Mouse (Mus musculus): Measurements from ENCODE around the gene Gipc1.

Gene Gipc1

DNA sequence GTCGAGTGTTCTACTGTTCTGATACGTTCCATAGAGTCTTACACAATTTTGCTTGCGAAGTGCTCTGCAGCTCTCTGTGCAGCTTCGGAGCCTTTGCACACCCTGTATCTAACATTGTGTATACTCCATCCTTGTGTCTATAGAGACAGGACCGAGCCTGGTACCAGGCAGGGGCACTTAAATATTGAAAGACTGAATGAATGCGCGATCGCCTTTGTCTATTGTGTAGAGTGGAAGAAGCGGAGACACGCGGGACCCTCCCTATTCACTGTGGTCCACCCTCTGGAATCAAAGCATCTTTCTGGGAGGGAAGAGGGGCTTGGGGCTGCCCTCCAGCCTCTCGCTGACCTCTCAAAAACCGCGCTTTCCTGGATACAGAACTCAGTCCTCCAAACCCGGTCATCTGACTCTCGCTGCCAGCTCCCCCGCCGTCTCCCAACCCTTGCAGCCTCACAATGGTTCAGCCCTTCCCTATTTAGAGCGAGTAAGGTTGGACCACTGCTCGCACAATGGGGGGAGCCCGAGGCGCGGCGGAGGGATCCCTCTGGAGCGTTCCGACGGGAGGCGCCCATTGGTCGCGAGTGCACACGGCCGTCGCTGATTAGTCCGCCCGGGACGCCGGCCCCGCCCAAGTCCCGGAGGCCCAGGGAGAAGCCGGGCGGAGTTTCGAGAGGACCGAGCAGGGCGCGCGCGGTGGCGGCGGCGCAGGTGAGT, at the start of gene Gipc1:
Gipc1 (plus strand) TSS at position 648 of the 714 bp plus-strand sequence.
- DNase-seq (ENCODE audit: low spot score): peak; percentile 97

DNA sequence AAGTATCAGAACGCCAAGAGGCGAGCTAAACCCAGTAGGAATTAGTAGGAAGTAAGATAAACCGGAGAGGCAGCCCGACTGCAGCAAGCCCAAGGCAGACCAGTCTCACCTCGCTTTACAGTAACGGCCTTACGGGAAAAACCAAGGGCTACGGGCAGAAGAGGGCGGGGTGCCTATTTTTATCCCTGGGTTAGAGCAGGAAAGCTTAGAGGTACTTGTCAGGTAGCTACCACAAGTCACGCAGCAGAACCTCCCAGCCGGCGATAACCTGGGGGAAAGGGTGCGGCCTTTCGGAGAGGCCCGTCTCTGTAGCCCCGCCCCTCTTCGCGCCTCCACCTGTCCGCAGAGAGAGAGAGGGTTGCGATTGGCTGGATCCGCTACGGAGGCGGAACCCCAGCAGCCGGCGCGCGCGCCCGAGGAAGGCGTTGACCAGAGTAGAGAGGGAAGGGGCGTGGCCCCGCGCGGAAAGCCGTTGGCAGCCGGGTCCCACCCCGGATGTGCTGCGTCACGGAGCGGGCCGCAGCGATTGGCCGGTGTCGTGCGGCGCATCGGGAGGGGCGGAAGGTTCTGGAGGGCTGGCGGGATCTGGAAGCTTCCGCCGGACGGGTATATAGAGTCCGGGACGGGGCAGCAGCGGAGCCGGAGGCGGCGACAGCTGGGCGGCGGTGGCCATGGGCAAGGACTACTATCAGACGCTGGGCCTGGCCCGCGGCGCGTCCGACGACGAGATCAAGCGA, 44.6 kb upstream of the Gipc1 start, which contains the start of the genes Tecr and Dnajb1:
Tecr (minus strand) TSS at position 311 of the 737 bp plus-strand sequence.
Dnajb1 (plus strand) TSS at position 533 of the 737 bp plus-strand sequence.
- DNase-seq (ENCODE audit: low spot score): peak; percentile 100

GRCm38 (mm10) chr8:83608398-83608829, 44.1 kb upstream of the Gipc1 start:
- peak; percentile 87 for DNase-seq (ENCODE audit: low spot score)

- DNase-seq (ENCODE audit: low spot score): no peak
These were observed 43.4 kb upstream of the Gipc1 start for GRCm38 (mm10) chr8:83609086-83609485.

DNA sequence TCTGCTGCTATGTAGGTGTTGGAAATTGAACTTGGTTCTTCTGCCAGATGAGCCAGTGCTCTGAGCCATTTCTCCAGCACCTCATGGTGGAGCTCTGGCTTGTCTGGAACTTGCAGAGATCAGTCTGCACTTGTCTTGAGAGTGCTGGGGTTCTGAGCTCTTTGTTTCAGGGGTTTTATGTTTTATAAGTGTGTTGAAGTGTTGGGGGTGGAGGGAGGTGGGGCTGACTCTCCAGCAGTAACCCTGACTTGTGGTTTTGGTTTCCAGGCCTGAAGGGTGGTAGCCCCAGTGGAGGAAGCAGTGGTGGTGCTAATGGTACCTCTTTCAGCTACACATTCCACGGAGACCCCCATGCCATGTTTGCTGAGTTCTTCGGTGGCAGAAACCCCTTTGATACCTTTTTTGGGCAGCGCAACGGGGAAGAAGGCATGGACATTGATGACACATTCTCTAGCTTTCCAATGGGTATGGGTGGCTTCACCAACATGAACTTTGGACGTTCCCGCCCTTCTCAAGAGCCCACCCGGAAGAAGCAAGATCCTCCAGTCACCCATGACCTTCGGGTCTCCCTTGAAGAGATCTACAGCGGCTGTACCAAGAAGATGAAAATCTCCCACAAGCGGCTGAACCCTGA, 42.8 kb upstream of the Gipc1 start:
- DNase-seq (ENCODE audit: low spot score): no peak

DNA sequence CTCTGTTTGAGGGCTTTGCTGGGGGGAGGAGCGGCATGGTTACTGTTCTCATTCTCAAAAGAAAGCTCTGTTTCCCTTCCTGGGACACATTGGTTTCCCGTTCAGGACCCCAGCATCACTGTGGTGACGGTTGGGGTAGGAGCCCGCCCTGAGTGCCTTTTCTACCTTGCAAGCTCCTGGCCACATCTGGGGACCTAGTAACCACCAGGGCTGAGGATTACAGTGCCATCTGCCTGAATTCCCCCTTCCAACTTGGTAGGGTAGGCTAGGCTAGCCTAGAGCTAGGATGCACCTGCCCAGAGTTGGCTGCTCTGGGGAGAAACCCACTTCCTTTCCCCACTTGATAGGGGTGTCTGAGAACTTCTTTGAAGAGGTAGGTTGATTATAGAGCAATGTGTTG, 40.6 kb upstream of the Gipc1 start:
- DNase-seq (ENCODE audit: low spot score): no peak

DNA sequence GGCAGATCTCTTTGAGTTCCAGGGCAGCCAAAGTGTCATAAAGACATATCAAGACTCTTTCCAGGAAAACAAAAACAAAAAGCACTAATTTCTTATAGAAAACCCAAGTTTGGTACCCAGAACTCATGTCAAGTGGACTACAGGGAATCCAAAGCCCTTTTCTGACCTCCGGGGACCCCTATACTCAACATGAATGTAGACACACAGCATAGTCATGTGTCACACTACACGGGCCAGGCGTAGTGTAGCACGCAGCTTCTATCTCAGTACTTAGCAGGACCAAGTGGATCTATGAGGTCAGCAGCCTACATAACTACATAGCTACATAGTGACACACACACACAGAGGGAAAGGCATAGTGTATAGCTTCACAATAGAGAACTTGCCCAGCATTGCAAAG, 38.8 kb upstream of the Gipc1 start:
- DNase-seq (ENCODE audit: low spot score): no peak

GRCm38 (mm10) chr8:83616625-83617024, 35.9 kb upstream of the Gipc1 start:
- peak; percentile 20 for DNase-seq (ENCODE audit: low spot score)

- DNase-seq (ENCODE audit: low spot score): no peak
These were observed 35.4 kb upstream of the Gipc1 start for GRCm38 (mm10) chr8:83617111-83617510.

DNA sequence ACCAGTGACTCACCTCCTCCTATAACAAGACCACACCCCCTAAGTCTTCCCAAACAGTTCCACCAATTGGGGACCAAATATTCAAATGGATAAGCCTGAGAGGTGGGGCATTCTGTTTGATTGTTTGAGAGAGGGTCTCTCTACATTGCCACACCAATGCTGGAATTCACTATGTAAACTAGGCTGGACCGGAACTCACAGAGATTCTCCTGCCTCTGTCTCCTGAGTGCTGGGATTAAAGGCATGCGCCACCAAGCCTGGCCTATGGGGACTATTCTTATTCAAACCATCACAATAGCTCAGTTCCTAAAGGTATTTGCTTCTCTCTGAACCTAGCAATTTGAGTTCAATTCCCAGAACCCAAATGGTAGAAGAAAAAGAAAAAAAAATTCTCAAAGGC, 33.9 kb upstream of the Gipc1 start:
- DNase-seq (ENCODE audit: low spot score): no peak

GRCm38 (mm10) chr8:83619568-83620285, 32.8 kb upstream of the Gipc1 start:
- peak; percentile 73 for DNase-seq (ENCODE audit: low spot score)

DNA sequence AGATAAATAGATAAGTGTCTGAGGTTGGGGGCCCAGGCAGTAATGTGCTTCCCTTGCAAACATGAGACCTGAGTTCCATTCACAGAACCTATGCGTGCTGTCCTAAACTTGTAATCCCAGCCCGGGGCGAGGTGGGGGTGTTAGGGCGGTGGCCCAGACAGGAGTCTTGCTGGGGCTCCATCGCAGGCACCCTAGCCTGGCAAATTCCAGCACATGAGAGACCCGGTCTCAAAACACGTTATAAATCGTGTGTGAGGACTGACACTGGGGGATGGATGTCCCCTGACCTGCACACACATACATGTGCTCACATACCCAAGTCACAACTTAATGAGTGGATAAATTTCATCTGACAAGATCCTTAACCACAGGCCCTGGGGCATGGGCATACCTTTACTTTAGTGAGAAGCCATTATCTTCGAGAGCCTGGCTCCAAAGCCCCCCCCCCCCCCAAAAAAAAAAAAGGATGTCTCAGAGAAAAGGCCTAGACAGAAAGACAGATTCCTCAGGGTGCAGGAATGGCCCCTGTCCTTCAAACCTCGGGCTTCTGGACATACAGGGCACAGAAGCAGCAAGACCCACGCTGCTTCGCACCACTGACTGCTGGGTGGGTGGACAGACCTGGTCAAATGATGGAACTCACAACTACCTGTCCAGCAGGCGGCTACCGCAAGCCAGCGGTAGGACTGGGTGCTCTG, 30.6 kb upstream of the Gipc1 start:
- DNase-seq (ENCODE audit: low spot score): no peak

DNA sequence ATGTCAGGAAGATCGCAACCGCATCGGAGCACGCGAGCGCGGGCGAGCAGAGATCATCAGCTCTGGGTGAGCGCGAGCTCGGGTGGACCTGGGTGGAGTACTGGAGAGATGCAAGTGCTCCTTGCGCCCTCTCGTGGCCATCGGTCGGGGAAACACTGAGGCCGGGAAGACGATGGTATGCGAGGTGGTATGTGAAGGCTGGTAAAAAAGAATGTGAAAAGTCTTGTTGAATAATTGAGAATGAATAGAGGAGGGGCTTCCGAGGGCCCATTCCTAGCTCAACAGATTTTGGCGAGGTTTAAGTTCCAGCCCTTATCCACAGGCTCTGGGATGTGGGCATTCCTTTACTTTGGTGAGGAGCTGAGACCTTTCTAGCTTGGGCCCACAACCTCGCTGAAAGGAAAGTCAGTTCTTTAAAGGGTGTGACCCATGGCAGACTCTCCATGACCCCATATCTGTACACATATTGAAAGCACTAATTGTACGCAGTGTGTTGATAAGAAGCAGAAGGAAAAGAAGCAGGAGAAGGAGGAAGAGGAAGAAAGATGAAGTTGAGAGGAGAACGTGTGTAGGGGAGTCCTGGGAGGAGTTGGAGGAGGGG, 30.0 kb upstream of the Gipc1 start:
- DNase-seq (ENCODE audit: low spot score): peak; percentile 94

DNA sequence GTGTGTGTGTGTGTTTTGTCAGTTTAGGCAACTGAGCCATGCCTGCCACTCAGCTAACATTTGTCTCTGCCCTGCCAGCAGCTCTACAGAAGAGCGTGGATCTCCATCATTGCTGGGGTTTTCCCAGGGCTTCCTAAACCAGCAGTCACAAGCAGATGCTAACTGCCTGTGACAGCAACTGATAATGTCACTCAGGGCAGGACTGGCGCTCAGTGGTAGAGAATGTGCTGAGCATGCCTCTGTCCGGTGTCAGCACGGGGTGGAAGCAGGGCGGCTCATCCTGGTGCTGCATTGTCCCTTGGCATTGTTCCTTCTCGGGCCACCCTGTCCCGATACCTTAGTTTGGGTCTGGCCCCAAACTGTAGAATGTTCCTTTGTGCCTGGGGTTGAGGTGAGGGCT, 28.9 kb upstream of the Gipc1 start:
- no peak for DNase-seq (ENCODE audit: low spot score)

- DNase-seq (ENCODE audit: low spot score): peak; percentile 49
These were observed 27.7 kb upstream of the Gipc1 start for GRCm38 (mm10) chr8:83624739-83625138.

DNA sequence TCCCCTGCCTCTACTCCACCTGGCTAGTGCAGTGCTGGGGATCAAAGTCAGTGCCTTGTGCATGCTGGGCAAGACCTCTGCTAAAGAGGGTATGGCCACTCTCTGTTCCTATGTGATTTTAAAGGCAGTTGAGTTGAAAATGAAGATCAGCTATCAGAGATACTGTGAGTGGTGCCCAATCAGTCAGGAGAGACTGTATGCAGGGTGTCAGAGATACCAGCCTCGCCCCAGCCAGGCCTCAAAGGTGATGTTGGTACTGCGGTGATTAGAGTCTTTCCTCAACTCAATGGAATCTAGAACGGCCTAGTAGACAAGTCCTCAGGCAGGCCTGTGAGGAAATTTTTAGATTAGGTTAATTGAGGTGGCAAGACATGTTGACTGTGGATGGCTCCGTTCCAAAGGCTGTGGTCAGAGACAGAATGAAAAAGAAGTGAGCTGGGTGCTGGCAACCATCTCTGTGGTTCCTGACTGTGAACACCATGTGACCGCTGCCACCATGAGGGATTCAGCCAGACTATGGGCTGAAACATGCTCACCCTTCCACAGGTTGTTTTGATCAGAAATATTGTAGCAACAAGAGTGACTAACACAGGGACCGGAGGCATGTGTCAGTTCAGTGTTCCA, 26.7 kb upstream of the Gipc1 start:
- DNase-seq (ENCODE audit: low spot score): no peak

- DNase-seq (ENCODE audit: low spot score): no peak
These were observed 20.3 kb upstream of the Gipc1 start for GRCm38 (mm10) chr8:83632083-83632707.

- no peak for DNase-seq (ENCODE audit: low spot score)
These were observed 13.6 kb upstream of the Gipc1 start for GRCm38 (mm10) chr8:83638856-83639255.

GRCm38 (mm10) chr8:83639649-83640048, 12.8 kb upstream of the Gipc1 start:
- DNase-seq (ENCODE audit: low spot score): no peak

- DNase-seq (ENCODE audit: low spot score): no peak
These were observed 5.0 kb upstream of the Gipc1 start for GRCm38 (mm10) chr8:83647511-83647910.
